Mouse (Mus musculus) left cerebral cortex, adult 8-10 months (tissue): ENCODE measurements around the gene Nnmt. TPM values are rescaled to one million over a fixed set of nuclear protein-coding genes. Genes with fewer than 3 reads are reported as not detected.

Experiments used
- DNase-seq, 2 experiments: peaks; one replicate each; pipeline ENCODE4 v3.0.0; 2022; ENCODE audit warnings: low spot score in 2 of 2
- total RNA-seq, 4 experiments: library from RNA; stranded (reverse); gene quantifications; 2 replicates each; pipeline ENCODE4 v1.2.4; 2022

Gene Nnmt
- total RNA-seq = under 1 TPM in 3 of 4 experiments, not detected in 1; 0.46 to 0.87 (median 0.82) TPM

DNA sequence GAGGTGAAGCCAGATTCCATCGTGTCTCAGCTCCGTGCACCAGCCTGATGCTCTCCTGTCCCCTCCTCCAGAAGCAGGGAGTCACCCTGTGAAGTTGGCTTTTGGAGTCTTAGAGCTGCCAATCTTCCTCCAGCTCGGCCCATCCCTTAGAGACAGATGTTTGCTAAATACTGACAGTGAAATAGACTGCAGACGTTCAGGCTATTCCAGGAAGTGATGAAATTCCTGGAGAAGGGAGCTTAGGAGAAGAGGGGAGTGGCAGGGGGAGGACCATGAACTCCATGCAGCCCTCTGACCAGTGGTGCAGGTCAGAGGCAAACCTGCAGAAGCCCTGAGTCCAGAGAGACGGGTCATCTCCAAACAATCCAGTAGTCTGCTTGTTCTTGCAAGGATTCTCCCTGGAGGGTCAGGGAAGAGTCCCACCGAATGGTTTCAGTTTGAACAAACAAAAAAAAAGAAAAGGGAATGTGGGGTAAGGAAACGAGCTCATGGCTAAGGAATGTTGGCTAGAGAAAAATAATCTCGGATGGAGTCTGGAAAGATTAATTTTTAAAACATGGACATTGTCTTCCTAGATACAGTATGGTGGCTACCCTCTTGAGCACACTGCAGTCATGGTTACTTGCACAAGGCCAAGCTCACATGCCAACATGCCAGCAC, at the start of gene Nnmt:
Gene Nnmt, minus strand, starts transcription at position 215 of the 660 bp plus-strand sequence.
- DNase-seq = no peak

- DNase-seq = no peak
Observed at GRCm38 (mm10) chr9:48654730-48655129, 49.8 kb upstream of the Nnmt start.

GRCm38 (mm10) chr9:48653399-48654070, 48.6 kb upstream of the Nnmt start:
- DNase-seq = no peak

DNA sequence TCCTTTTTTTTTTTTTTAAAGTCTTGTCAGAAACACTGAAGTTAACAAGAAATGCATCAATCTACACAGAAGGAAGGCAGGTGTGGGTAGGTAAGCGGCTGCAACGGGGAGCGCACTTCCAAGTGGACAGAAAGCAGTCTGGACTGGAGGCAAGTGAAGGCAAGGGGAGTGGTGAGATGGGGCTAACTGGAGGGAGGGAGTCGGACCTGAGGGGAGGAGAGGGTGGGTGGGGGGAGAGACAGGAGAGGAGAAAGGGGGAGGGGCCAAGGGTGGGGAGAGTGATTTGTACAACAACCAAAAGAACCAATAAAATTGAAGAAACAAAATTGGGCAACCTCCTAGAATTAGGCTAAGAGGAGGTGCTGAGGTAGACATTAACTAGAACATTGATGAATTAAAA, 47.1 kb upstream of the Nnmt start:
- no peak for DNase-seq

GRCm38 (mm10) chr9:48650846-48651245, 45.9 kb upstream of the Nnmt start:
- no peak for DNase-seq

DNA sequence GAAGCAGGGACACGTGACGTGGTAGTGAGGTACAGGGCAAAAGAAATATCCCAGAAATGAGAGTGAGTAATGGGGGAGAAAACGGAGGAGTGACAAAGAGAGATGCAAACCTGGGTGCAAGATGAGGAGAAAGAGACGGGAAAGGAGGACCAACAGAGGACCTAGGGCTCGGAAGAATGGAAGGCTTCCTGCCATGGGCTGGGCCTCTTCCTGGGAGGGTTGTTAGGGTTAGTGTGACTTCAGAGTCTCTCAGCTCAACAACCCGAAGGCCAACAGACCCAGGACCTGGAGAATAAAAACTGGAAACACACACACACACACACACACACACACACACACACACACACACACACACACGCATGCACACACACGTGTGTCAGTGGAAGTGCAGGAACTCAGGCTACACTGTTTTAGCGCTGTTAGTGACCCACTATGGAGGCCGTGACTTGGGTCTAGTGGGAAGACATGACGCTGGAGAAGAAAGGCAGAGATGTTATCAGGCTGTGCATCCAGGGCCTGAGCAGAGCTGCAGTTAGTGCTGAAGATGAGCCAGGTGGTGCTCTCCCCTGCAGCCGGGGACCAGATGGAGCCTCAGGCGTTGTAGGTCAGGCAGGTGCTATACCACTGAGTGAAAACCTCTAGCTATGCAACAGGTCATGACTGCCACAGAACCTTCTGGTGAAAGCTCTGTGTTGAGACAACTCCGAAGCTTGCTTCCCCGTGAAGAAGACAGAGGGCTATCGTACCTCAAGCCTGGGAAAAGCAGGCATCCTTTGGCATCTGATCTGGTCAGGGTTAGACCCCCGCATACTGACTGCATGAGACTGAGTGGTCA, 45.1 kb upstream of the Nnmt start:
- DNase-seq = peak in 1 of 2 experiments; percentile 12

DNA sequence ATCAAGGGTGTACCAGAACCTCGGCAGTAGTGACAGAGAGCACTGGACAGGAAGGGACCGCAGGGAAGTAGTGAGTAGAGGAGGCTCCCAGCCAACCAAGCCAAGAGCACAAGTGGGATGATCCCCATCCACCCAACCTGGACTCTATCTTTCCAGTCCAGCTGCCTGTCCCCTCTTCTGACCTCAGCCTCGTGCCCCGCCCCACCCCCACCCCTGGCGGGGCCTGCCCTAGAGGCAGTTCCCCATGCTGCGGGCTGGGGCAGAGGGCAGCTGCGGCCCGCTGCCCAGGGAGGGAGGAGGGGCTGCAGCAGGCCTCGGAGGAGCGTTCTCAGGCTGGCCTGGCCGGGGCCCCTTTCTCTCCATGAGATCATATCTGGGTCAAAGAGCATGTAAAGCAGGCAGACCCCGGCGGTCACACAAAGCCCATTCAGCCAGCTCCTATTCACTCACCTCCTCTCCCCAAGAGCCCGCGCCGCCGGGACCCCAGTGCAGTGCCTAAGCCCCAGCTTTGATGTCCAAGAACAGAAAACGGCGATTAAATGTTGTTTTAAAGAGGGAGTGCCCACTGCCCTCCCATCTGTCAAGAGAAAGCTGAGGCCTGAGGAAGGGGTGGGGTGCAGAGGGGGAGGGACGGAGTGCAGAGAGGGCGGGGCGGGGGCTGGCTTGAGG, 44.3 kb upstream of the Nnmt start:
- DNase-seq = peak in 1 of 2 experiments; percentile 18

GRCm38 (mm10) chr9:48648285-48649097, 43.5 kb upstream of the Nnmt start:
- DNase-seq = peak in 1 of 2 experiments; percentile 11

- DNase-seq = peak in 1 of 2 experiments; percentile 8
Observed at GRCm38 (mm10) chr9:48647648-48648284, 42.8 kb upstream of the Nnmt start.

GRCm38 (mm10) chr9:48646781-48647647, 42.1 kb upstream of the Nnmt start:
- DNase-seq = peak in 1 of 2 experiments; percentile 5

DNA sequence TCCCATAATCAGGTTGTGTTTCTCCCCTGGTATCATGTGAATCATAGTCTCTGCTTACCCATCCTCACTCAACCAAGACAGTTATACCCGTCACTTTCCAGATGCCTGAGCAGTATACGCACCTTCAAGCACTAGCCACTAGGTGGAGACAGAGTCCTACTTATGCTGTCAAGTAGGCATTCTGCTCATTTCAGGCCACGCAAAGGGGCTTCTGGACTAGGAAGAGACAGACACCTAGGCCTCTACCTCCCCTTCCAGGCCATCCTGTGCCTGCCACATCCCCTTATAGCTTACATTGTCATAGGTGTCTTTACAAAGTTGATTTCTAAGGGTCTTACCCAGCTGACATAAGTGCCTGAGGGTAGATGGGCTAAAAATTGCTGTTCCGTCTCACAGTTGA, 41.3 kb upstream of the Nnmt start:
- DNase-seq = peak in 1 of 2 experiments; percentile 54

GRCm38 (mm10) chr9:48645648-48646126, 40.7 kb upstream of the Nnmt start:
- DNase-seq = no peak

- peak in 1 of 2 experiments; percentile 18 for DNase-seq
Observed at GRCm38 (mm10) chr9:48644926-48645647, 40.1 kb upstream of the Nnmt start.

- DNase-seq = peak in 1 of 2 experiments; percentile 3
Observed at GRCm38 (mm10) chr9:48644376-48644775, 39.4 kb upstream of the Nnmt start.

DNA sequence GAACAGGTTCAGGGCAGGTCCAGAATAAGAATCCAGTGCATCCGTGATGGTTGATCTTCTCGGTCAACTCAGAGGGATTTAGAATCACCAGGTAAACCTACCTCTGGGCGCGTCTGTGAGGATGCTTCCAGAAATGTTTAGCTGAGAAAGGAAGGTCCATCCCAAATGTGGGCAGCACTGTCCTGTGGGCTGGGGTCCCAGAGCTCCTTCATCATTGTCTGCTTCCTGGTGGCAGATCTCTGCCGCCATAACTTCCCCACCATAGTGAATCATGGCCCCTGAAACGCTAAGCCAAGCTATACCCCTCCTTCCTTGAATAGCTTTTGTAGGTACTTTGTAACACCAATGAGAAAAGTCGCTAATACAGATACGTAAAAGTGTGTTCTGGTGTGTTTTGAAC, 36.7 kb upstream of the Nnmt start:
- DNase-seq = no peak

- peak in 1 of 2 experiments; percentile 1 for DNase-seq
Observed at GRCm38 (mm10) chr9:48640881-48641280, 35.9 kb upstream of the Nnmt start.

DNA sequence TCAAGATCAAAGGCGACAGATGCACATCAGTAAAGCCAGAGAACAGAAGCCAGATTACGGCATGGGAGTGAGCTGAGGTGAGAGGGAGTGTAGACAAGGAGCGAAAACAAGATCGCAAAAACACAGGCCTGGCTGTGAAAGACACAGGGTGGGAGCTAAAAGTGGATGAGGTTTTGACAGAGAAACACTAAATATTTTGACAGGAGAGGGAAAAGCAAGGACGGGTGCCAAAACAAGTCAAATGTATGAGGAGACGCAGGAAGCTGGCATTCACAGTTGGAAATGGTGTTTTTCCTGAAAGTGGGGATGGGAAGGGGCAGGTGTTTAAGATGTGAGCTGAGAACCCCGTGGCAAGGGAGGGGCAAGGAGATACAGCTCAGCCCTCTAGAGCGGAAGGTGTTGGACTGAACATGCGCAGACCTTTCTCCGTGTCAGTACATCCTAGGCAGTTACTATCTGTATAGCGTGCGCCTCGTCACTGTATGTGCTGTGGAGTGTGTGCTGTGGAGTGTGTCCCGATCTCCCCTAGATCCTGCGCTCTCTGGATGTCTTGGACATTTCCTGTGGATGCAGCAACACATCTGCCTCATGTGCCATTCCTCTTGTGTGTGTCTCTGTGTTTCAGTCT, 33.3 kb upstream of the Nnmt start:
- DNase-seq = no peak

DNA sequence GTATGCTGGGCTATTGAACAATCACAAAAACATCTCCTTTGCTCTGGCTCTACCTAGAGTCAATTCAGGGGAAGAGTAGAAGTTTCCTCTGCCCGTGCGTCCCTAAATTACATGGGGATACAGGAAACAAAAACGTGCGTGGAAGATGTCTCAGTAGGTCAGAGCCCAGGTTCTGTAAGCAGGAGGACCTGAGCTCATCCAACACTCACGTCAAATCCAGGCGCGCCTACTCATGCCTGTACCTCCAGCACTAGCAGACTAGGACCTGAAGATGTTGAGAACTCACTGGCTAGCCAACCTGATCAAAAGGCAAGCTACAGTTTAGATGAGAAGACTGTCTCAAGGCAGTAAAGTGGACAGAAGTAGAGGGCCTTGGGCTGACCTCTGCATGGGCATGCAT, 32.2 kb upstream of the Nnmt start:
- DNase-seq = no peak
